In genomic region chr8:46137336-46137735, GRCm38 (mm10) we compare ENCODE assay signal across 23 mouse cellular contexts. TPM values are rescaled to one million over a fixed set of nuclear protein-coding genes. Genes with fewer than 3 reads are reported as not detected.
DNase-seq lines count a peak whose midpoint lies in the region; ATAC-seq lines count a peak whose summit lies in the region.
"Had no signal": no experiment of that assay in that cellular context is flagged by ENCODE, and none has a peak within 500 bp of the region (broad histone marks: within the 10 kb centered on the region; RNA-seq: fewer than 3 reads in every experiment).

No protein-coding gene starts in this region.

- H3K9me3 ChIP-seq in kidney, embryonic 16.5 days (ENCODE audit: low read length) = no peaks in the 10 kb centered on the region
- H3K9me3 ChIP-seq: embryonic facial prominence, embryonic 12.5 days; forebrain, embryonic 15.5 days had no signal

- no peaks in the 10 kb centered on the region for H3K27me3 ChIP-seq in kidney, embryonic 16.5 days (ENCODE audit: insufficient read depth, low read length)
- H3K27me3 ChIP-seq: CH12.LX; embryonic facial prominence, embryonic 12.5 days; forebrain, embryonic 13.5 days; forebrain, embryonic 15.5 days; Patski had no signal

- DNase-seq in kidney, adult 11 months = peak; percentile 41
- DNase-seq in kidney, adult 8-10 months = peak; percentile 21 to 56
- no peak for DNase-seq in kidney, postnatal 10 days
- DNase-seq in kidney, postnatal 14 days = peak; percentile 27
- no peak for DNase-seq in kidney, adult 18-20 months
- DNase-seq: adrenal gland, adult 8-10 months; adrenal gland, postnatal 14 days; adrenal gland, postnatal 36 days; B cell, adult 2 months; cerebellum, adult 11-12 months; cerebellum, adult 2 months; cerebellum, adult 9-10 months; cerebellum, postnatal 10 days; cerebellum, postnatal 25 days had no signal

- H3K36me3 ChIP-seq in kidney, embryonic 16.5 days (ENCODE audit: insufficient read depth, low read length) = no peaks in the 10 kb centered on the region
- H3K36me3 ChIP-seq: embryonic facial prominence, embryonic 12.5 days; forebrain, embryonic 15.5 days had no signal

- H3K4me2 ChIP-seq in kidney, embryonic 16.5 days (replicated peaks; ENCODE audit: low read depth, low read length) = no peak overlapping the region
- H3K4me2 ChIP-seq: embryonic facial prominence, embryonic 12.5 days; forebrain, embryonic 13.5 days; forebrain, embryonic 15.5 days had no signal

- no peak overlapping the region for H3K27ac ChIP-seq in kidney, embryonic 16.5 days (ENCODE audit: low read length)
- H3K27ac ChIP-seq: embryonic facial prominence, embryonic 10.5 days; embryonic facial prominence, embryonic 12.5 days; forebrain, embryonic 13.5 days; forebrain, embryonic 15.5 days had no signal

- 86% methylated on average over 1 of the region's 1 CpGs for WGBS in kidney, embryonic 16.5 days

- no peak overlapping the region for H3K4me3 ChIP-seq in kidney, embryonic 16.5 days (ENCODE audit: low read length)
- H3K4me3 ChIP-seq: embryonic facial prominence, embryonic 10.5 days; embryonic facial prominence, embryonic 12.5 days; forebrain, embryonic 13.5 days; forebrain, embryonic 15.5 days had no signal

- no peak for ATAC-seq in kidney, embryonic 16.5 days (ENCODE audit: low FRiP score, low TSS enrichment)
- ATAC-seq: activated CD4-positive, CD25-positive, alpha-beta regulatory T cell, adult 4 months; CD4-positive, CD25-positive, alpha-beta regulatory T cell, adult 4 months; forebrain, embryonic 13.5 days; forebrain, embryonic 15.5 days had no signal

- H3K4me1 ChIP-seq in kidney, embryonic 16.5 days (ENCODE audit: insufficient read depth, low read length) = no peaks in the 10 kb centered on the region
- H3K4me1 ChIP-seq: embryonic facial prominence, embryonic 12.5 days; forebrain, embryonic 13.5 days had no signal

- H3K9ac ChIP-seq in kidney, embryonic 16.5 days (replicated peaks; ENCODE audit: low read length) = no peak overlapping the region
- H3K9ac ChIP-seq: embryonic facial prominence, embryonic 12.5 days; forebrain, embryonic 13.5 days; forebrain, embryonic 15.5 days had no signal

RNA-seq across cellular contexts. Expression of gene Cfap97, which starts 14.2 kb away (rescaled TPM):
- polyA plus RNA-seq in kidney, embryonic 16.5 days (2015; fragmentation: Nextera tagmentation; extraction: Ambion mirVana) = 19.6 and 25.2 TPM in 2 replicates

RNA-seq across cellular contexts. Expression of gene Snx25, which starts 14.6 kb away (rescaled TPM):
- polyA plus RNA-seq in kidney, embryonic 16.5 days (2015; fragmentation: Nextera tagmentation; extraction: Ambion mirVana) = 4.5 and 5.9 TPM in 2 replicates

Comparison
In these comparisons a context has a peak if more than half of its experiments do, and no peak if none do; other contexts are left out.
1. DNase-seq: peak in kidney, adult 11 months (single experiment), kidney, adult 8-10 months (2 of 2) and kidney, postnatal 14 days (single experiment); none in kidney, postnatal 10 days (single experiment) and kidney, adult 18-20 months (single experiment).